Mouse (Mus musculus) ovary, adult 18-20 months (tissue): Measurements from ENCODE around the gene Slc24a3.

Experiments
- DNase-seq: peaks from one replicate; pipeline ENCODE4 v3.0.0; 2022; ENCODE audit warnings: low spot score, mixed read lengths

Gene Slc24a3

GRCm38 (mm10) chr2:145363604-145364003 lies 196.1 kb downstream of the Slc24a3 start:
- DNase-seq, result no peak

- DNase-seq, result no peak
Measured at GRCm38 (mm10) chr2:145368701-145369100, 201.1 kb downstream of the Slc24a3 start.

- DNase-seq, result no peak
Measured at GRCm38 (mm10) chr2:145370795-145371194, 203.2 kb downstream of the Slc24a3 start.

GRCm38 (mm10) chr2:145373803-145374202 lies 206.2 kb downstream of the Slc24a3 start:
- DNase-seq, result no peak

GRCm38 (mm10) chr2:145382908-145383770 lies 215.6 kb downstream of the Slc24a3 start:
- no peak for DNase-seq

- DNase-seq, result no peak
Measured at GRCm38 (mm10) chr2:145384221-145384620, 216.7 kb downstream of the Slc24a3 start.

GRCm38 (mm10) chr2:145385220-145385619 lies 217.7 kb downstream of the Slc24a3 start:
- DNase-seq, result no peak

GRCm38 (mm10) chr2:145385773-145386172 lies 218.2 kb downstream of the Slc24a3 start:
- no peak for DNase-seq

- DNase-seq, result no peak
Measured at GRCm38 (mm10) chr2:145395804-145396203, 228.2 kb downstream of the Slc24a3 start.

GRCm38 (mm10) chr2:145396579-145396978 lies 229.0 kb downstream of the Slc24a3 start:
- no peak for DNase-seq

GRCm38 (mm10) chr2:145397456-145398206 lies 230.1 kb downstream of the Slc24a3 start:
- no peak for DNase-seq

GRCm38 (mm10) chr2:145401240-145401805 lies 233.8 kb downstream of the Slc24a3 start:
- DNase-seq, result no peak

- DNase-seq, result no peak
Measured at GRCm38 (mm10) chr2:145401996-145402395, 234.4 kb downstream of the Slc24a3 start.

GRCm38 (mm10) chr2:145404818-145405531 lies 237.4 kb downstream of the Slc24a3 start:
- peak; percentile 6 for DNase-seq

- no peak for DNase-seq
Measured at GRCm38 (mm10) chr2:145405746-145406145, 238.2 kb downstream of the Slc24a3 start.

- DNase-seq, result no peak
Measured at GRCm38 (mm10) chr2:145417738-145418137, 250.2 kb downstream of the Slc24a3 start.

GRCm38 (mm10) chr2:145419078-145419477 lies 251.5 kb downstream of the Slc24a3 start:
- DNase-seq, result no peak

- no peak for DNase-seq
Measured at GRCm38 (mm10) chr2:145420967-145421888, 253.7 kb downstream of the Slc24a3 start.

- DNase-seq, result no peak
Measured at GRCm38 (mm10) chr2:145421889-145422212, 254.3 kb downstream of the Slc24a3 start.

GRCm38 (mm10) chr2:145429982-145430381 lies 262.4 kb downstream of the Slc24a3 start:
- DNase-seq, result no peak

- DNase-seq, result no peak
Measured at GRCm38 (mm10) chr2:145434068-145434467, 266.5 kb downstream of the Slc24a3 start.
